In the genomic region with DNA sequence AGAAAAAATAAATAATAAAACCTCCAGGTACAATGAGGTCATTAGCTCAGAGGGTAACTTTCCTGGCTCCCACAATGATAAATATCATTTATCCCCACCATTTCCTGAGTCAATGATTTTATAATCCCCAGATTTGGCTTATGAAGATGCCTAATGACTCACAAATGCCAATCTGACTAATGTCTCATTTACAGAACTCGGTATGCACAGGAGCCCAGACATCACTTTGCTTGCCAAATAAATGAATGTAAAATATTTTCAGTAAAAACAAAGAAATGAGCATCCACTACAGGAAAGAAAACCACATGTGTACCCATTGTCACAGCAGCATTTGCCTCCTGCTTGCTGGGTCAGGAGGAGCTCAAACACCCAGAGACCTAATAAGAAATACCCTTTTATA, we compare ENCODE assay signal across 25 mouse cellular contexts.
DNase-seq lines count a peak whose midpoint lies in the region; ATAC-seq and TF ChIP-seq lines count a peak whose summit lies in the region.
"Had no signal": no experiment of that assay in that cellular context is flagged by ENCODE, and none has a peak within 500 bp of the region (broad histone marks: within the 10 kb centered on the region; RNA-seq: fewer than 3 reads in every experiment).

No protein-coding gene starts in this region.

- no peak overlapping the region for H3K27ac ChIP-seq in midbrain, embryonic 11.5 days (ENCODE audit: low read depth, low read length)
- no peak overlapping the region for H3K27ac ChIP-seq in intestine, embryonic 15.5 days

- peak; percentile 30 for DNase-seq in 3T3-L1 (ENCODE audit: low read depth, low spot score)
- DNase-seq in Muller cell, postnatal 12 days (ENCODE audit: inconsistent ontology term), result peak; percentile 91
- DNase-seq in Patski (ENCODE audit: low read depth, low spot score), result peak; percentile 30
- peak; percentile 30 for DNase-seq in brain, adult 2 months (ENCODE audit: low read depth, low spot score)
- DNase-seq in midbrain, embryonic 11.5 days (ENCODE audit: low spot score, missing footprints), result no peak
- no peak for DNase-seq in cerebellum, adult 9-10 months
- DNase-seq: adrenal gland, adult 2 months; adrenal gland, adult 8-10 months; adrenal gland, postnatal 10 days; adrenal gland, postnatal 14 days; adrenal gland, postnatal 25 days; adrenal gland, postnatal 36 days; B cell, adult 2 months; cerebellum, adult 11 months; cerebellum, adult 11-12 months; cerebellum, adult 18-20 months; cerebellum, adult 2 months; cerebellum, adult 8-10 months; cerebellum, adult 9-11 months had no signal

- no peak overlapping the region for H3K9ac ChIP-seq in midbrain, embryonic 11.5 days (ENCODE audit: low read length)
- H3K9ac ChIP-seq in intestine, embryonic 15.5 days, result no peak overlapping the region

- 77% methylated on average over 1 of the region's 1 CpGs for WGBS in midbrain, embryonic 11.5 days
- 76% methylated on average over 1 of the region's 1 CpGs for WGBS in intestine, embryonic 15.5 days

- H3K4me1 ChIP-seq in midbrain, embryonic 11.5 days (ENCODE audit: control insufficient read depth, insufficient read depth, low read length), result no peaks in the 10 kb centered on the region
- no peaks in the 10 kb centered on the region for H3K4me1 ChIP-seq in intestine, embryonic 15.5 days (replicated peaks)

- CTCF ChIA-PET in Patski (lab: Charles Lee), result interaction anchor here (1.2 to 2.3 kb wide), 2 partner anchors 9 to 51 kb away, joined by 3 to 8 read pairs; no protein-coding TSS in a partner anchor

- no peaks in the 10 kb centered on the region for H3K36me3 ChIP-seq in midbrain, embryonic 11.5 days (ENCODE audit: control insufficient read depth, insufficient read depth, low read length)
- no peaks in the 10 kb centered on the region for H3K36me3 ChIP-seq in intestine, embryonic 15.5 days
- H3K36me3 ChIP-seq: G1E had no signal

- no peak overlapping the region for H3K4me3 ChIP-seq in midbrain, embryonic 11.5 days (ENCODE audit: low read depth, low read length)
- H3K4me3 ChIP-seq in intestine, embryonic 15.5 days (replicated peaks), result no peak overlapping the region

- no peak for ATAC-seq in Patski
- ATAC-seq in granulocyte monocyte progenitor cell, adult 5-6 weeks (replicated peaks; ENCODE audit: poor library complexity, severe bottlenecking), result no peak
- no peak for ATAC-seq in midbrain, embryonic 11.5 days (ENCODE audit: low FRiP score)
- ATAC-seq in intestine, embryonic 15.5 days, result no peak
- ATAC-seq: activated CD4-positive, CD25-positive, alpha-beta regulatory T cell, adult 4 months; CD4-positive, CD25-positive, alpha-beta regulatory T cell, adult 4 months had no signal

- no peak overlapping the region for H3K4me2 ChIP-seq in midbrain, embryonic 11.5 days
- no peak overlapping the region for H3K4me2 ChIP-seq in intestine, embryonic 15.5 days (replicated peaks)

- no peaks in the 10 kb centered on the region for H3K27me3 ChIP-seq in Patski
- H3K27me3 ChIP-seq in midbrain, embryonic 11.5 days (ENCODE audit: control insufficient read depth, insufficient read depth, low read length), result no peaks in the 10 kb centered on the region
- H3K27me3 ChIP-seq in intestine, embryonic 15.5 days (replicated peaks), result no peaks in the 10 kb centered on the region
- H3K27me3 ChIP-seq: CH12.LX had no signal

- peak; percentile 3 for TF ChIP-seq CTCF in Patski (IDR thresholded peaks at IDR 0.05)

- POLR2A ChIA-PET in Patski (lab: Charles Lee), result no interaction called here

- in situ Hi-C loops in Patski (cut with MboI; ENCODE audit: low pct_unique_long_range_greater_than_20kb), result no loop called here

- H3K9me3 ChIP-seq in midbrain, embryonic 11.5 days (ENCODE audit: control insufficient read depth, low read length), result no peaks in the 10 kb centered on the region
- H3K9me3 ChIP-seq in intestine, embryonic 15.5 days, result no peaks in the 10 kb centered on the region

Comparison
In these comparisons a context has a peak if more than half of its experiments do, and no peak if none do; other contexts are left out.
1. DNase-seq: peak in 3T3-L1 (single experiment), Muller cell, postnatal 12 days (single experiment), Patski (single experiment) and brain, adult 2 months (single experiment); none in midbrain, embryonic 11.5 days (single experiment) and cerebellum, adult 9-10 months (single experiment).